Mouse (Mus musculus) stomach, embryonic 15.5 days (tissue): ENCODE measurements around the gene Rab44. TPM values are rescaled to one million over a fixed set of nuclear protein-coding genes. Genes with fewer than 3 reads are reported as not detected.

Experiments used
- ATAC-seq: fragments of 200-750 bp; cut with Nextera tagmentation; 2 replicates; pipeline ENCODE4 v1.8.0; 2017; ENCODE audit warnings: low read depth, moderate number of reproducible peaks, moderate TSS enrichment; ENCODE audit not compliant: insufficient read depth, low FRiP score
- H3K27ac ChIP-seq: fragments of 300-500 bp; sonication (generic); 2 replicates; pipeline ENCODE4 v1.5.1; 2015; ENCODE audit warnings: mild to moderate bottlenecking, inconsistent platforms
- H3K27me3 ChIP-seq: fragments of 300-500 bp; sonication (generic); replicated peaks from 2 replicates; pipeline ENCODE4 v1.6.1; 2015; ENCODE audit warnings: inconsistent platforms
- H3K36me3 ChIP-seq: fragments of 300-500 bp; sonication (generic); 2 replicates; pipeline ENCODE4 v1.6.1; 2015; ENCODE audit warnings: inconsistent platforms
- H3K4me1 ChIP-seq: fragments of 300-500 bp; sonication (generic); 2 replicates; pipeline ENCODE4 v1.6.1; 2015; ENCODE audit warnings: inconsistent platforms
- H3K4me2 ChIP-seq: fragments of 300-500 bp; sonication (generic); 2 replicates; pipeline ENCODE4 v1.6.1; 2015; ENCODE audit warnings: mild to moderate bottlenecking, inconsistent platforms
- H3K4me3 ChIP-seq: fragments of 300-500 bp; sonication (generic); replicated peaks from 2 replicates; pipeline ENCODE4 v1.5.1; 2015; ENCODE audit warnings: inconsistent platforms
- H3K9ac ChIP-seq: fragments of 300-500 bp; sonication (generic); 2 replicates; pipeline ENCODE4 v1.6.1; 2015; ENCODE audit warnings: inconsistent platforms
- H3K9me3 ChIP-seq: fragments of 300-500 bp; sonication (generic); 2 replicates; pipeline ENCODE4 v1.6.1; 2016; ENCODE audit warnings: inconsistent platforms
- WGBS: fragments of 180-500 bp; shearing (Covaris S2); methylation state at CpG from one replicate; pipeline ENCODE4 v1.1.7; 2015; 5-methylcytosine and 5-hydroxymethylcytosine counted together
- polyA plus RNA-seq: library from polyadenylated mRNA; unstranded; fragments of >200 nt; fragmentation: Nextera tagmentation; extraction: Ambion mirVana; gene quantifications from 2 replicates; pipeline ENCODE4 v1.2.1, GENCODE M21; 2015

Gene Rab44
- polyA plus RNA-seq, 1 experiment from 2014 or later = 2.3 TPM

DNA sequence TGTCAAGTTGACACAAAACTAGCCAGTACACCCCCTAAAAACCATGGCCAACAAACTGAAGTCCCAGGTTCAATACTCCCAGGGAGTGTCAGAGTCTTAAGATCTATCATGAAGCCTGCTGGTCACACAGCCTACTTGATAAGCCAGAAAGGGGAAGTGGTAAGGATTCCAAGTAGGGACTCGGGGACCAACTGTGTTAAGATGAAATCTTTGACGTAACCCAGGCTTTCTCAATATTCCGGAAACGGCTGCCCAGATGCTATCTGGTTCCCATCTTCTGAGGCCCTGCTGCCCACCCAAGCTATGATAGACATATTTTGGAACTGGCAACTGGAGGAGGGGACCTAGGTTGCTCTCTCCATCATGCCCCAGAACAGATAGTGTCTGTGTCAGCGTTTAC lies 2.6 kb upstream of the Rab44 start:
- Histone ChIP-seq H3K4me1 (no peaks in the 10 kb centered on the region), H3K36me3 (no peaks in the 10 kb centered on the region), H3K9me3 (no peaks in the 10 kb centered on the region), H3K4me3 (no peak overlapping the region), H3K27ac (no peak overlapping the region), H3K9ac (no peak overlapping the region), H3K4me2 (no peak overlapping the region), H3K27me3 (no peaks in the 10 kb centered on the region)
- WGBS = 68% methylated on average over 5 of the region's 5 CpGs
- ATAC-seq = no peak

DNA sequence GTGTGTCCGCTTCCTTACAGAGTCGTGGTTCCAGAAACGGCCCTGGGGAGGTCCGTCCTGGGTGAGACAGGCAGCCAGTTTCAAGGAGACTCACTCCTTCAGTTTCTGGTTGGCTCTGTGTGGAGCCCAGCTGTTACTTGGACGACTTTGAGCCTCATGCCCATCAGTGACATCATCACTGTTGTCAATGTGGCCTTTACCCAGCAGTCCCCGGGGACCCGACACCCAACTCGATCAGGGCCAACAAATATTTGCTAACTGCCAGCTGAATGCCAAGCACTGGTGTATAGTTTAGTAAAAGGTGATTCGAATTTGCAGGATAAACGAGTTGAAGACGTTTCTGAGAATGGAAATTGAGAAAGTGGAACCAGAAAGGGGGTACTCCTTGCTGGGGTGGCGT lies 2.1 kb downstream of the Rab44 start:
- Histone ChIP-seq H3K4me3 (no peak overlapping the region), H3K4me1 (no peaks in the 10 kb centered on the region), H3K9ac (no peak overlapping the region), H3K27me3 (no peaks in the 10 kb centered on the region), H3K27ac (no peak overlapping the region), H3K9me3 (no peaks in the 10 kb centered on the region), H3K4me2 (no peak overlapping the region), H3K36me3 (no peaks in the 10 kb centered on the region)
- no peak for ATAC-seq
- 68% methylated on average over 12 of the region's 12 CpGs for WGBS

DNA sequence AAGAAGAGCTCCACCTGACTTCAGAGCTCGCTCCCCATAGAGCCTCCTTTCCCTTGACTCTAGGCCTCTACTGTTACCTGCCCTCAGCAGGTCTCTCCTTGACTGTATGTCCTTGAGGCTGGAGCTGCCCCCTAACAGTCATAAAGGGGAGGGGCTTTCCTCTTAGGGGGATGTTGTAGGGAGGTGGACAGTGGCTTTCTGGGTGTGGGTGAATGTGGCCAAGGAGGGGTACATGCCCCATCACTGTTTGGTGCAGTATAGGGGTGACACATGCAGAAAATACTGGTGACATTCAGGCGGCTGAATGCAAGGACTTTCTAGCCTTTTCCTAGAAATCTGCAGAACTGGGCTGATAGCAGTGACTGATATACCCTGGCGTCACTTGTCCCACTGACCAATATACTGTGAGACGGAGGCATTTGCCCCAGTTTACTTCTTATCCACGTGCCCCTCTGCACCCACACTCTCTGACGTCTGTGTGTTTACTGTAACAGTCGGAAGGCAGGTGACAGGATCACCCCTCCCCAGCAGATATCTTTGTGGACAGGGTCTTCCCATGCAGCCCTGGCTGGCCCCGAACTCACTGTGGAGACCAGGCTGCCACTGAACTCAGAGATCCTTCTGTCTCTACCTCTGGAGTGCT lies 3.2 kb downstream of the Rab44 start:
- H3K27me3 ChIP-seq = no peaks in the 10 kb centered on the region
- 59% methylated on average over 8 of the region's 8 CpGs for WGBS
- no peak overlapping the region for H3K4me3 ChIP-seq
- H3K9me3 ChIP-seq = no peaks in the 10 kb centered on the region
- H3K4me2 ChIP-seq = no peak overlapping the region
- H3K9ac ChIP-seq = no peak overlapping the region
- H3K36me3 ChIP-seq = no peaks in the 10 kb centered on the region
- no peaks in the 10 kb centered on the region for H3K4me1 ChIP-seq
- ATAC-seq = no peak
- no peak overlapping the region for H3K27ac ChIP-seq

DNA sequence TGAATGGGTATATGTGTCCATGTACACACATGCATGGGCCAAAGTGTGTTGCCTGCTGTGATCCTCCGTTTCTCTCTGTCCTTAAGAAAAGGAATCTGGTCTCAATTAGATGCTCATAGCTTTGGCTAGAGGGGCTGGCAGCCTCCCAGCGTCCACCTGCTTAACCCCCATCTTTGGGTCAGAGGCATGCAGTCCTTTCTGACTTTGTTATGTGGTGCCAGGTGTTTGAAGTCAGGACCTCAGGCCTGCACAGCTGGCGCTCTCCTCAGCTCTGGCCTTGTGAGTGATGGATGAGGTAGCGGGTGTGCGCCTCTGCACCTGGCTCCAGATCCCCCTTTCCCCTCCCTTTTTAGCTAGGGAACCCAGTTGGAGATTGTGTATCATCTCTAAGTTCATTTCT lies 4.1 kb downstream of the Rab44 start:
- ATAC-seq = no peak
- 33% methylated on average over 5 of the region's 5 CpGs for WGBS
- no peaks in the 10 kb centered on the region for H3K36me3 ChIP-seq
- no peak overlapping the region for H3K4me2 ChIP-seq
- no peaks in the 10 kb centered on the region for H3K9me3 ChIP-seq
- H3K4me1 ChIP-seq = peaks cover 8% of the 10 kb centered on the region; the same call in 1 of the 2 replicates
- no peaks in the 10 kb centered on the region for H3K27me3 ChIP-seq
- no peak overlapping the region for H3K4me3 ChIP-seq
- no peak overlapping the region for H3K9ac ChIP-seq
- no peak overlapping the region for H3K27ac ChIP-seq

DNA sequence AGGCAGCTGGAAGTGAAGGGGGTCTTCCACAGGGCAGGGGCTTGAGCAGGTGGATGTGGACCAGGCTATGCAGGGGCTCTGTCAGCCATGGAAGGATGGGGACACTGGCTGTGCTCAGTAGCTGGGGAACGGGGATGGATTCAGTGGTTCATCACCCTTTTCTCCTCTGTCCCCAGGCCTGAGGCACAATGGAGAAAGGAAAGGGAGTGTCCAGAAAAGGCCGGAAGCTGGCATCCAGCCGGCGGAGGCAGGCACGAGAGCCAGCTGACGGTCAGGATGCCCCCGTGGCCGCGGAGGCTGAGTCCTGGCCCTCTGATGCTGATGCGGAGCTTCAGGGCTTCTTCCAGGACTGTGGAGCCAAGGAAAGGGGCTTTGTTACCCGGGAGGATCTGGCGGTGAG lies 6.7 kb downstream of the Rab44 start:
- Histone ChIP-seq H3K4me3 (no peak overlapping the region), H3K9ac (no peak overlapping the region), H3K4me1 (peaks cover 16% of the 10 kb centered on the region; the same call in 1 of the 2 replicates), H3K27ac (no peak overlapping the region), H3K9me3 (no peaks in the 10 kb centered on the region), H3K4me2 (no peak overlapping the region), H3K27me3 (no peaks in the 10 kb centered on the region), H3K36me3 (no peaks in the 10 kb centered on the region)
- no peak for ATAC-seq
- WGBS = 57% methylated on average over 12 of the region's 12 CpGs

DNA sequence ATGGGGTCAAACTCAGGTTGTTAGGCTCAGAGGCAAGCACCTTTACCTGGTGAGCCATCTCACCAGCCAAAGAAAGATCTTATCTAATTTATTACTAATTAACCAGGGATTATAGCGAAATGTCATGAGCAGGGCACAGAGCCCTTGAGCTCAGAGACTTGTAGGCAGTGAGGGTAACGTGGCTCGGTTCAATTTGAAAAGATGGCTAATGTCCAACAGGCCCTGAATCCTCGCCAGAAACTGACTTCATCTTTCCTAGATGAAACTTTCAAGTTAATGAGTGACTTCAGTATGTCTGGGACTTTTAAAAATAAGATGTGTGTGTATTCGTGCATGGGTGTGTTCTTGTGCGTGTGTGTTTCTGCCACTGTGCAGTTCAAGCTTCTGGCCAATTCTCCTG lies 8.9 kb downstream of the Rab44 start:
- Histone ChIP-seq H3K27ac (peak overlapping the region; percentile 71), H3K4me2 (no peak overlapping the region), H3K4me3 (no peak overlapping the region), H3K9ac (no peak overlapping the region), H3K36me3 (no peaks in the 10 kb centered on the region), H3K27me3 (no peaks in the 10 kb centered on the region), H3K9me3 (no peaks in the 10 kb centered on the region), H3K4me1 (peaks cover 16% of the 10 kb centered on the region; the same call in 1 of the 2 replicates)
- WGBS = 32% methylated on average over 6 of the region's 6 CpGs
- no peak for ATAC-seq

DNA sequence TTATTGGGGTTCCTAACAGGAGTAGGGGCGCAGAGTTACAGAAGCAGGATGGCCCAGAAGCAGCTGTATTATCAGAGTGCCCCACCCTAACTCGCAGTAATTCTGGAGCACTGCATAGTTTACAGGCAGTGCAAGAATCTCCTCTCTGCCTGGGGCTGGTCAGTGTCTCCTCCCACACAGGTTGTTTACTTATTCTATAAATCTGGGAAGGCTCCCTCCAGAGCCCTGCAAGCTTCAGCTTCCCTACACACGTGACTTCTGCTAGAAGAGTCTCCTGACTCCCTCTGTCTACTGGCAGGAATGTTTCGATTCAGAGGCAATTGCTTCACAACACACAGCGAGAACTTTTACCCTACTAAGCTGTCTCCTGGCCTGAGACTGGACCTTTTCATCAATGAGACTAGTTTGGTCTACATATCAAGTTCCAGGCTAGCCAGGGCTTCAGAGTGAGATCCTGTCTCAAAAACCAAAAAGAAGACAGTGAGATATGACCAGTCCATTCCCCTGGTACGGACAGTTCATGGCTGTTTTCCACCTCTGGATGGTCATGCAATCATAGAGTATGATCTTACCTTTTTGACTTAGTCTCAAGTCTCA lies 9.7 kb downstream of the Rab44 start:
- H3K4me2 ChIP-seq = no peak overlapping the region
- H3K4me1 ChIP-seq = peaks cover 16% of the 10 kb centered on the region; the same call in 1 of the 2 replicates
- no peaks in the 10 kb centered on the region for H3K27me3 ChIP-seq
- H3K4me3 ChIP-seq = no peak overlapping the region
- WGBS = 24% methylated on average over 6 of the region's 6 CpGs
- no peaks in the 10 kb centered on the region for H3K36me3 ChIP-seq
- H3K9me3 ChIP-seq = no peaks in the 10 kb centered on the region
- no peak overlapping the region for H3K9ac ChIP-seq
- peak; percentile 87 for ATAC-seq
- peak overlapping the region; percentile 71 for H3K27ac ChIP-seq

DNA sequence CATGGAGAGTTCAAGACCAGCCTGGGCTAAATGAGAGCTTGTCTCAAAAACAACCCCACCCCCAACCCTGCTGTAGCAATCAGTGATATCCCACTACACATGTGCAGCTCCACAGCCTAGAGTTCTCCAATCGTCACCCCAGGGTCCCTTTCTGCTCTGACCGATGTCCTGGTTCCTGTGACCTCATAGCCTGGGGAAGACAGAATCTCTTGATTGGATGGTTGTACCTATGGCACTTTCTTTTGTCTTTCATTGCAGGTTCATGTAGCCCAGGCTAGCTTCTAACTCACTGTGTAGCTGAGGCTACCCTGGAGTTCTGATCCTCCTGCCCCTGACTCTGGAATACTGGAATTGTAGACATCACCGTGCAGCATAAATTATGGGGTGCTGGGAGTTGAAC lies 12.6 kb downstream of the Rab44 start:
- no peak overlapping the region for H3K27ac ChIP-seq
- no peaks in the 10 kb centered on the region for H3K27me3 ChIP-seq
- no peak overlapping the region for H3K9ac ChIP-seq
- H3K36me3 ChIP-seq = no peaks in the 10 kb centered on the region
- no peaks in the 10 kb centered on the region for H3K9me3 ChIP-seq
- ATAC-seq = no peak
- H3K4me3 ChIP-seq = no peak overlapping the region
- WGBS = 90% methylated on average over 3 of the region's 3 CpGs
- H3K4me1 ChIP-seq = peaks cover 16% of the 10 kb centered on the region; the same call in 1 of the 2 replicates
- H3K4me2 ChIP-seq = no peak overlapping the region

DNA sequence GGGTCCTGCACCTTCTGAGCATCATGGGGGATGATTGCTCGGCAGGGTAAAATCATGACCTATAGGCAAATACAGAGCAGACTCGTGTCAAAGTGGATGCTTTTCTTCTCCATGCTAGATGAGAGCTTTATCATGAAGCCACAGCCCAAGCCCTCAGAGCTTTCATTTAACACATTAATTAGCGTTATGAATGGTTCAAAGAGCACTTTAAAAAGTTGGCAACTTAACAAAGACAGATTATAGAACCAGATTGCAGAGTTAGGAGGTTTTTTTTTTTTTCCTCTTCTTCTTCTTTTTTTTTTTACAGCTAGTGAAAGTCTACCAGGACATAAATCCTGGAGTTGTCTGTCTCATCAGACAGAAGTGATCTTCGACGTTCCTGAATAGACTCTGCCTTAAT lies 15.4 kb downstream of the Rab44 start:
- Histone ChIP-seq H3K9me3 (no peaks in the 10 kb centered on the region), H3K4me3 (no peak overlapping the region)
- 59% methylated on average over 5 of the region's 5 CpGs for WGBS

DNA sequence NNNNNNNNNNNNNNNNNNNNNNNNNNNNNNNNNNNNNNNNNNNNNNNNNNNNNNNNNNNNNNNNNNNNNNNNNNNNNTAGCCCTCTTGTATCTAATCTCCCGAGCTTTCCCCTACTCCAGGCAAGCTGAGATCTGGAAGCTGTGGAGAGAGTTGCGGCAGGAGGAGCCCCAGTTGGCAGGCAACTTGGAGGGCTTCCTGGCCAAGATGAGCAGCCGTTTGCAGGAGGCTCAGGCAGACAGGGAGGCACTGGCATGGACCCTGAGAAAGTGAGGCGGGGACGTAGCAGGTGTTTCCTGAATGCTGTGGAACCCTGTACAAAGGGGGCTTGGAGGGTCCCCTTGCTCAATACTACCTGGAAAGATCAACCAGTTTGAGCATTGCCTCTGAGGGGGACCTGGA lies 21.1 kb downstream of the Rab44 start:
- no peak overlapping the region for H3K4me3 ChIP-seq
- peaks cover 12% of the 10 kb centered on the region for H3K4me1 ChIP-seq
- 59% methylated on average over 5 of the region's 5 CpGs for WGBS
- no peak overlapping the region for H3K4me2 ChIP-seq
- no peaks in the 10 kb centered on the region for H3K9me3 ChIP-seq
- no peak overlapping the region for H3K27ac ChIP-seq
- H3K9ac ChIP-seq = no peak overlapping the region
- no peak for ATAC-seq
- H3K36me3 ChIP-seq = no peaks in the 10 kb centered on the region
- H3K27me3 ChIP-seq = no peaks in the 10 kb centered on the region

More for the DNA sequence above, 15.4 kb downstream of the Rab44 start:
- Histone ChIP-seq H3K4me1 (no peaks in the 10 kb centered on the region), H3K9ac (no peak overlapping the region), H3K4me2 (no peak overlapping the region), H3K27ac (no peak overlapping the region), H3K27me3 (no peaks in the 10 kb centered on the region), H3K36me3 (no peaks in the 10 kb centered on the region)
- no peak for ATAC-seq

DNA sequence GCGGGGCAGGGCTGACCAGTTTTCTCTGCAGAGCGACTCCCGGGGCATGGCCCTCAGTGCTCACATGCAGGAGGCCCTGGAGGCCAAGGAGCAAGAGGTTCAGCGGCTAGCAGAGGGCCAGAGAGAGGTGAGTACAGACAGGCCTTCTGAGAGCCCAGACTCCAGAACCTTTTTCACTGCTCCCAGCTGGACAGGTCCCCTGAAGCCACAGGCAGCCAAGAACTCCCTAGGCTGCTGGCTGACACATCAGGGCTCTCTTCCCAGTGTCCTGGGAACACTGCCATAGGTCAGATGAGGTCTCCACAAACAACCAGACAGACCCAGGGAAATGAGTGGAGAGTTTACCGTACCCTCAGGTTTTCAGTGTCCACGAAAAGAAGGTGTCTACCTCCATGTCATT lies 22.3 kb downstream of the Rab44 start:
- no peak for ATAC-seq
- H3K9me3 ChIP-seq = no peaks in the 10 kb centered on the region
- H3K4me1 ChIP-seq = peaks cover 12% of the 10 kb centered on the region
- H3K27me3 ChIP-seq = no peaks in the 10 kb centered on the region
- H3K4me3 ChIP-seq = no peak overlapping the region
- no peaks in the 10 kb centered on the region for H3K36me3 ChIP-seq
- 60% methylated on average over 6 of the region's 6 CpGs for WGBS
- H3K27ac ChIP-seq = no peak overlapping the region
- no peak overlapping the region for H3K9ac ChIP-seq
- H3K4me2 ChIP-seq = no peak overlapping the region

DNA sequence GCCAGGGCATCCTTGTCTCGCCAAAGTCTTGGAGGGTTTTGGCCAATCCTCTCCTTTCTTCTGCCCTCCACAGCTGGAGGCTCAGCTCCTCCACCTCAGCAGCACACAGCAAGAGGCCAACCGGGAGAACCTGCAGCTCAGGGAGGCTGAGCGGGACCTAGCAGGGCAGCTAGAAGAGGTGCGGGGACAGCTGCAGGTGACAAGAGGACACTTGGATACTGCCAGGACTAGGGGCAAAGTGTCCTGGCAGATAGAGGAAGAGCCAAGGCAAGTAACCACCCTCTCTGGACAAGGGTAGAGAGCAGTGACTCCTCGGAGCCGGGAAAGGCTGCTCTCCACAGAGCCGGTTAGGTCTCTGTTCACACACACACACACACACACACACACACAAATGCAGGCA lies 24.0 kb downstream of the Rab44 start:
- H3K4me2 ChIP-seq = no peak overlapping the region
- H3K27me3 ChIP-seq = no peaks in the 10 kb centered on the region
- no peak overlapping the region for H3K27ac ChIP-seq
- no peak for ATAC-seq
- WGBS = 76% methylated on average over 7 of the region's 7 CpGs
- no peak overlapping the region for H3K9ac ChIP-seq
- H3K4me1 ChIP-seq = peaks cover 12% of the 10 kb centered on the region
- no peaks in the 10 kb centered on the region for H3K9me3 ChIP-seq
- no peaks in the 10 kb centered on the region for H3K36me3 ChIP-seq
- H3K4me3 ChIP-seq = no peak overlapping the region
